Mouse (Mus musculus) myocyte (in vitro differentiated cells): ENCODE results near the gene Trdmt1.

Source experiments
- MYOD1 ChIP-seq, 3 experiments: IDR thresholded peaks; one replicate each; pipeline ENCODE4 v1.6.1; 2011; ENCODE audit warnings: control low read depth in 2 of 3, low read depth in 2 of 3, mild to moderate bottlenecking in 2 of 3, moderate library complexity in 1 of 3; ENCODE audit not compliant: insufficient read length in 2 of 3, control insufficient read depth in 1 of 3
- POLR2A ChIP-seq: IDR thresholded peaks from one replicate; pipeline ENCODE4 v1.6.1; 2011; ENCODE audit warnings: low read depth, mild to moderate bottlenecking, control low read depth, moderate library complexity; ENCODE audit not compliant: insufficient read length
- POLR2AphosphoS2 ChIP-seq: IDR thresholded peaks from one replicate; pipeline ENCODE4 v1.6.1; 2011; ENCODE audit warnings: low read depth, control low read depth; ENCODE audit not compliant: insufficient read length
- SRF ChIP-seq: IDR thresholded peaks from one replicate; pipeline ENCODE4 v1.6.1; 2011; ENCODE audit warnings: low read depth; ENCODE audit not compliant: control insufficient read depth, insufficient read length
- USF1 ChIP-seq: IDR thresholded peaks from one replicate; pipeline ENCODE4 v1.6.1; 2011; ENCODE audit warnings: low read depth, mild to moderate bottlenecking, control low read depth, moderate library complexity

GRCm38 (mm10) chr2:13573408-13574065 lies 29.1 kb upstream of the Trdmt1 start, which contains the start of gene Vim:
- TF ChIP-seq POLR2A (peak; percentile 31), SRF (no peak), POLR2AphosphoS2 (peak; percentile 34), USF1 (no peak), MYOD1 (IDR thresholded peaks at IDR 0.05; ENCODE audit: control insufficient read depth in 1 of 3, insufficient read length in 2 of 3, low read depth in 2 of 3) (no peak)
